Mouse (Mus musculus) hindbrain, postnatal 0 days (tissue): ENCODE measurements at regions not wholly inside any gene's neighbourhood (a gene's known extent, or its start where the extent isn't known, plus 50 kb on each side); places are given as distances from the start of the nearest gene placed in this dataset.
"Not testable (repeated sequence)": the region's sequence is repeated elsewhere in the genome, so short reads cannot be mapped to it uniquely, and the experiment has no call there.

Source experiments
- ATAC-seq: fragments of 200-750 bp; cut with Nextera tagmentation; 2 replicates; pipeline ENCODE4 v1.8.0; 2017; ENCODE audit warnings: mild to moderate bottlenecking, moderate TSS enrichment, moderate library complexity
- DNase-seq: peaks from one replicate; pipeline ENCODE4 v3.0.0-alpha.2; 2015; ENCODE audit warnings: low spot score
- H3K27ac ChIP-seq: fragments of 300-500 bp; sonication (generic); 2 replicates; pipeline ENCODE4 v1.5.1; 2014; ENCODE audit warnings: mild to moderate bottlenecking
- H3K27me3 ChIP-seq: fragments of 300-500 bp; sonication (generic); 2 replicates; pipeline ENCODE4 v1.6.1; 2014; ENCODE audit warnings: low read length, mixed read lengths; ENCODE audit not compliant: insufficient read depth
- H3K36me3 ChIP-seq: fragments of 300-500 bp; sonication (generic); 2 replicates; pipeline ENCODE4 v1.6.1; 2014; ENCODE audit warnings: low read length, mixed read lengths; ENCODE audit not compliant: insufficient read depth
- H3K4me1 ChIP-seq: fragments of 300-500 bp; sonication (generic); 2 replicates; pipeline ENCODE4 v1.6.1; 2014; ENCODE audit warnings: antibody characterized with exemption, low read length, mixed read lengths; ENCODE audit not compliant: insufficient read depth
- H3K4me2 ChIP-seq: fragments of 300-500 bp; sonication (generic); 2 replicates; pipeline ENCODE4 v1.6.1; 2014; ENCODE audit warnings: low read depth, mild to moderate bottlenecking, low read length, moderate library complexity, mixed read lengths
- H3K4me3 ChIP-seq: fragments of 300-500 bp; sonication (generic); 2 replicates; pipeline ENCODE4 v1.5.1; 2014; ENCODE audit warnings: low read length
- H3K9ac ChIP-seq: fragments of 300-500 bp; sonication (generic); replicated peaks from 2 replicates; pipeline ENCODE4 v1.6.1; 2014; ENCODE audit warnings: mild to moderate bottlenecking, low read length, moderate library complexity, mixed read lengths
- H3K9me3 ChIP-seq: fragments of 300-500 bp; sonication (generic); 2 replicates; pipeline ENCODE4 v1.6.1; 2016; ENCODE audit warnings: low read length, mixed read lengths
- CTCF ChIP-seq: IDR thresholded peaks from 2 replicates; pipeline ENCODE4 v1.5.1; 2016; ENCODE audit warnings: antibody characterized with exemption, control low read depth, low read depth
- WGBS: fragments of 180-500 bp; shearing (Covaris S2); extraction: QIAGEN DNeasy Blood & Tissue Kit; methylation state at CpG from one replicate; pipeline ENCODE4 v1.1.7; 2014; 5-methylcytosine and 5-hydroxymethylcytosine counted together

GRCm38 (mm10) chr14:60559826-60560529 lies 73.8 kb upstream of the Spata13 start:
- no peak overlapping the region for H3K27ac ChIP-seq
- DNase-seq (peak; percentile 39), ATAC-seq (0 out of 2 replicates have a peak, but pooled peaks have one; percentile 45)
- no peaks in the 10 kb centered on the region for H3K36me3 ChIP-seq
- no peak overlapping the region for H3K9ac ChIP-seq
- H3K4me3 ChIP-seq: no peak overlapping the region
- no peaks in the 10 kb centered on the region for H3K27me3 ChIP-seq
- 79% methylated on average over 13 of the region's 13 CpGs for WGBS
- H3K4me1 ChIP-seq: peaks cover 1% of the 10 kb centered on the region; the same call in 1 of the 2 replicates
- no peaks in the 10 kb centered on the region for H3K9me3 ChIP-seq
- no peak overlapping the region for H3K4me2 ChIP-seq
- peak; percentile 45 for TF ChIP-seq CTCF

- no peaks in the 10 kb centered on the region for H3K9me3 ChIP-seq
- H3K4me3 ChIP-seq: no peak overlapping the region
- no peak for TF ChIP-seq CTCF
- no peaks in the 10 kb centered on the region for H3K27me3 ChIP-seq
- H3K27ac ChIP-seq: no peak overlapping the region
- H3K9ac ChIP-seq: no peak overlapping the region
- no peaks in the 10 kb centered on the region for H3K4me1 ChIP-seq
- 85% methylated on average over 5 of the region's 5 CpGs for WGBS
- H3K4me2 ChIP-seq: no peak overlapping the region
- no peak for DNase-seq
- H3K36me3 ChIP-seq: no peaks in the 10 kb centered on the region
- no peak for ATAC-seq
Observed at GRCm38 (mm10) chr14:60576281-60576680, 57.5 kb upstream of the Spata13 start.

- H3K4me1 ChIP-seq, DNase-seq, H3K4me2 ChIP-seq, H3K36me3 ChIP-seq, H3K27ac ChIP-seq, H3K9me3 ChIP-seq, ATAC-seq, H3K4me3 ChIP-seq, H3K27me3 ChIP-seq, H3K9ac ChIP-seq: not testable (repeated sequence)
Observed at GRCm38 (mm10) chr14:60580131-60580530, 53.7 kb upstream of the Spata13 start.
